Mouse (Mus musculus) heart, adult 18-20 months (tissue): ENCODE measurements around the gene Jag1. TPM values are rescaled to one million over a fixed set of nuclear protein-coding genes. Genes with fewer than 3 reads are reported as not detected.

Experiments used
- DNase-seq, 2 experiments: peaks; one replicate each; pipeline ENCODE4 v3.0.0; 2021 to 2022; ENCODE audit warnings: mixed read lengths in 1 of 2
- long read RNA-seq, 2 experiments: library from polyadenylated mRNA; stranded (forward); transcript quantifications; one replicate each; pipeline ENCODE4 v2.0.0; 2021
- total RNA-seq, 2 experiments: library from RNA; stranded (reverse); gene quantifications; 2 replicates each; pipeline ENCODE4 v1.2.3; 2021

Jag1 gene
- 1 to 10 TPM; 7.1 to 9.1 TPM for total RNA-seq
- long read RNA-seq, experiment 1, partial matches to known transcripts, result 0 of 2 reads
- long read RNA-seq, experiment 1, other reads (novel, unspliced or antisense), result 2 of 2 reads
- long read RNA-seq, experiment 2, partial matches to known transcripts, result 0 of 1 reads
- long read RNA-seq, experiment 2, other reads (novel, unspliced or antisense), result 1 of 1 reads

- peak; percentile 54 to 78 for DNase-seq
Measured at GRCm38 (mm10) chr2:137116025-137116674, at the start of gene Jag1. Gene Jag1, minus strand, starts transcription at chr2:137116644.

DNA sequence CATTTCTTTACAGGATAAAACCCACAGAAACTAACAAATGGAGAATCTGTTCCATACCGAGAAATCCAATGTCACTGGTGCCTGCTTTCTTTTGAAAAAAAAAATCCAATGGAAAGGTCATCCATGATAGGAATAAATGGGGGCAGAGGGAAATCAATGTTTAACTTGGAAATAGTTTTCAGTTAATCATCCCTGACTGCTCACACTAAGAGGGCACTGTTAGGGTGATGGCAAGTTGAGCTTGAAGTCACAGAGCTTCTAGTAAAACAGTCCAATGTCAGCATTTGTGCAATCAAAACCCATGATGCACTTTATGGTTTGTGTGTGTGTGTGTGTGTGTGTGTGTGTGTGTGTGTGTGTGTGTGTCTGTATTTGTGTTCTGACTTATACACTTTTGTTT lies 39.6 kb upstream of the Jag1 start:
- no peak for DNase-seq

DNA sequence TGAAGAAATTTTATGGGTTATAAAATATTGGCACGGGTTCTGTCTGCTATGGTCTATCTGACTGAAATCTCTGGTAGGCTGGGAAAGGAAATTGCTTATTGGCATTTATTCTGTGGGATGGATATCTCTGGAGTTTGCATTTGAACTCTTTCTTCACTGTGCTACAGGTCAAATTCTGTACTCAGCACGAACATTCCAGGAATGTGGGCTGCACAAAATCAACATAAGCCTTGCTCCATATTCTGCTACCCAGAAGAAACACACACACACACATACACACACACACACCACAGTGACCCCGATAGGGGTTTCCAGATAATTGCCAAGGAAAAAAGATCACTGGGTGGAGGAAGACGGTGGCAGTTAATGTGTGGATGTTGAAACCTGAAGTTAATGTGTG lies 37.4 kb upstream of the Jag1 start:
- no peak for DNase-seq

DNA sequence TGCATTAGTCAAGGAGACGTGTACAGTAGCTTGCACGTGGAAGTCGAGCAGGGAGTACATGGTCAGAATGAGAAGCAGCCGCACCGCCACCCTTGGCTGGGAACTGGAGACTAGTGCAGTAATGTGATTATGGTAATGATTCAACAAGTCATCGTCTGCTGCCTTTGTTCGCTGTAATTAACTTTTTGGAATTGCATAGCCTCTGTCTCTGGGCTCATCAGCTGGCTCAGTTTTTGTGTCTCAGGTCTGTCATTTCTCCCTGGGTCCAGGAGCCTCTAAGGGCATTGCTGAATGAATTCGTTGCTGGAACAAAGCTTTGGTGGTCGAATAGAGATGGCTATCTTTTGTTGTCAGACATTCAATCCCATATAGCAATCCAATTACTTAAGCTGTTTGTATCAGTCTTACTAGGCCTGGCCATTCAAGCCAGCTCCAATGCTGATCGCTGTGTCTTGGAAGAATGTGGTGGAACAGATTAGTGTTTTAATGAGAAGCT lies 36.8 kb upstream of the Jag1 start:
- no peak for DNase-seq

DNA sequence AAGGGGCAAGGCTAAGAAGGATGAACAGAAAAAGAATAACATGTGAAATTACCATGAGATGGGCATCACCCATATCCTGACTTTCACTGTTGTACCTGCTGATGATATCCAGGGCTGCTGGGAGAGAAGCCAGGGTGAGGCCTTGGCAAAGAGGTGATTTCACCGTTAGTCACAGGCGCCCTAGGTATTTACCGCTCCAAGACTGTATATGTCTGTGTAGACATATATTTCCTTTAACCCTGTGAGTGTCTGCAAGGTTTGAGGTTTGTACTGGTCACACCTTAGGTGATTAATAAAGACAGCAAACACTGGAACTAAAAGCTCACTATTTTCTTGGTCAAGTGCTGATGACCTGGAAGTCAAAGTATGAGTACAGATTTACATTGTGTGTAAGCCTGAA lies 34.5 kb upstream of the Jag1 start:
- DNase-seq, result no peak

DNA sequence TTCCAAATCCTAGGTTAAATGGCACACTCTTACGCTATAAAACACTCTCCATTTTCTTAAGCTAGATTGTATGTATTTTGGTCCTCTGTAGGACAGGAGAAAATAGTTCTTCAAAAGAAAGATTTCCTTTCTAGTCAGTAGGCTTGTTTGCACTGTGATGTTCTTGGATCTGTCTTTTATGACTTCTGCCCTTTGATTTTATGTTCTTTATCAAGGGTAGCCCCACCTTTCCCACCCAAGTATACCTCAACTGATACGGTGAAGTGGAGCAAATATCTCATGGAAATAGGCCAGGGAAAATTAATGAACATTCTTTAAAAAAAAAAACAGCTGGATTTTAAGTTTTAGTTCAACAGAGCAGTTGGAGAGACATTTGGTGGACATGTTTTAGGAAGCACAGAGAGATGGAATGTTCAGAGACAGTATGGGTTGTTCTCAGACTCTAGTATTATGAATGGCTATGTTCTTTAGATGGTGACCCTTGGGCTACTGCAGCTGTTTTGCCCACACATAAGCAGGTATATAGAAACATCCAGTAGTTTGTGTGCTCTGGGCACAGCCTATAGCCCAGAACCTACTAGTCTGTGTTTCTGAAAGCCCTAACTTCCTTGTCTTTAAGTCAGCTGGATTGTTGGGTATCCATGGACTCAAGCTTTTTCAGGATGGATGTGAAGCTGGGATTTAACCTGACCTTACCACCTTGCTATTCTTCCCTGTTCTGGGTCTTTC lies 30.7 kb upstream of the Jag1 start:
- no peak for DNase-seq

GRCm38 (mm10) chr2:137138063-137138462 lies 21.6 kb upstream of the Jag1 start:
- no peak for DNase-seq

DNA sequence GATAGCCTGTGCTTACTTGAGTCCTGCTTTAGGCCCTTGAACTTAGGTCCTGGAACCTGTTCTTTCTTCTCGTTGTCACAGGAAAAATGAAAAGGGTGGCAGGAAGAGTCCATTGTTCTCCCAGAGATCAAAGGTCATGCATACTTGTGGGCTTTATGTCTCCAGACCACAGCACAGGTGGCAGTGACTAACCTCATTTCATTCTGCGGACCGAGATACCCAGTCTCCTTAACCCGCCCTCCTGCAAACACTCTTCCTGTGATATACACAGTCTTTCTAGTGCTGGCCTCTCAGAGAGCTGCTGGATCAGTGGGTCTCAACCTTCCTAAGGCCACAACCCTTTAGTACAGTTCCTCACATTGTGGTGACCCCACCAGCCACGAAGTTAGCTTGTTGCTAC lies 17.6 kb upstream of the Jag1 start:
- DNase-seq, result no peak

DNA sequence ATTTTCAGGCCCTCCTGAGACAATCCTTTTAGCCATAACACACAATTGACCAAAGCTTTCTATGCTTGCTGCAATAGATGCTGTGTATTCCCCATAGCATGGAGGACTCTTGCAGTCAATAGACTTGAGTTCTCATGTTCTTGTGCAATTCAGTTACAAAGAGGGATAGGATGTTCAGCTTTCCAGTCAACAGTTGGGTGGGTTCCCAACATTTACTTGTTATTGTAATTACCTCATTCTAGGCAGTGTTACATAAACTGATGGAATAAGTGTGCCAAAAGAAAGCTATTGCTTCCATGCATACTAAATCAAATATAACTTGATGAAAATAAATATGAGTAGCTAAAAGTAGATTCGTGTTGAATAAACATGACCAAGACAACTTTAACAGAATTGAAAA lies 8.4 kb upstream of the Jag1 start:
- DNase-seq, result no peak

GRCm38 (mm10) chr2:137117321-137117690 lies 862 bp upstream of the Jag1 start:
- peak; percentile 90 to 91 for DNase-seq

- peak; percentile 95 for DNase-seq
Measured at GRCm38 (mm10) chr2:137116675-137117320, 354 bp upstream of the Jag1 start.

DNA sequence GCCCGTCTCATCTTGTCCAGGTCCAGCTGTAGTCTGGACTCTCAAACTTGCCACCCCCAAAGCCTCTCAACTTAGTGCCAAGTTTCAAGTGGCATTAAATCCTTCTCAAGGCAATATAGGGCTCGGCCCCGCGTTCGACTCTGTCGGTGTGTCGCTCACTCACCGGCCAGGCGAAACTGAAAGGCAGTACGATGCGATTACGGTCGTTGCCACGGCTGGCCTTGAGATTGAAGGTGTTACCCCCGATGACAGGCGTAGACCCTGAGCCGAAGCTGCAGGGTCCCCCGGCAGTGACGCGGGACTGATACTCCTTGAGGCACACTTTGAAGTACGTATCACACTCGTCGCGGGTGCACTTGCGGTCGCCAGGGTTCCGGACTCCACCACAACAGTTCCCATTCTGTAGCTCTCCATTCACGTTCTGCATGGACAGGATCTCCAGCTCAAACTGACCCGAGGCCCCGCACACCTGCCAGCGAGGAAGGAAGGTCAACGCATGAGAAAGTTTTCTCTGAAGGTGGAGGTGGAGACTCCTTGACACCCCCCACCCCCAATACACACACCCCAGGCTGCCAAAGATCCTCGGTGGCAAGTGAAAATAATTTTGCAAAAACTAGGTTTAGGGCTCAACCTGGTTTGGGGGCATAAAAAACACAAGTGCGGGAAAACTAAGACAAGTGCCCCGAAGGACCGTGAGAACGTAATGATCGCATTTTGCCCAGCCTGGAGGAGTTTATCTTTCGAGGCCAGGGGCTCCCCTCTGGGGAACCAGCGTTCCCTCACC lies 1.0 kb downstream of the Jag1 start:
- peak; percentile 46 to 76 for DNase-seq

GRCm38 (mm10) chr2:137114248-137115096 lies 2.0 kb downstream of the Jag1 start:
- DNase-seq, result peak; percentile 87 to 91

DNA sequence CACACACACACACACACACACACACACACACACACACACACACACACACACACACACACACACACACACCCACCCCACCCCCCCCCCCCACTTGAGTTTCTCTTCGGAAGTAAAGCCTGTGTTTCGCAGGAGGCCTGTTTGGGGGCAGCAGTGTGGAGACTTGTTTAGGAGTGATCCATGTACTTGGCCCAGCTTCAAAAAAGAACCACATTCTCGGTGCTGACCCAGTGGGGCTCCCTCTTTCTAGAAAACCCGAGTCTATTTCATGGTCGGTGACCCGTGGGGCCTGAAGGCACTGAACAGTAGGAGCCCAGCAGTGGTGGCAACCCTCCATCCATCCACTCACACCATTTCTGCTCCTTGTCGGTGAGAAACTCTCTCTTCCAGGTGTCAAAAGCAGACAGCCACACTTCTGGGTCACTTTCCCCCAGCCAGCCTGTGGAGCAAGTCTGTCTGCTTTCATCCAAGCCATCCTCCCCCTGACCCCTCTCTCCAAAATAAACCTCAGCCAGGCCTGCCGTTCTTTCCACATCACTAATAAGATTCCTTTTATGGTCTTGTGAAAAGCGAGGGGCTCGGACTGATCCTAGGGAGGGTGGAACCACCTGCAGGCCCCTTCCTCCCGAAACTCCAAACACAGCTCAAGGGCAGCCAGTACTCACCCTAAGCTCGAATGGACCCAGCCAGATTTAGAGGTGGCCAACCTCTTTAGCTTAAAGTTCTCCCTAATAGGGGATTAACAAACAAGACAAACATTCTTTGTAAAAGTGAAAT lies 3.0 kb downstream of the Jag1 start:
- DNase-seq, result peak; percentile 27 to 37

- no peak for DNase-seq
Measured at GRCm38 (mm10) chr2:137110214-137110898, 6.1 kb downstream of the Jag1 start.

DNA sequence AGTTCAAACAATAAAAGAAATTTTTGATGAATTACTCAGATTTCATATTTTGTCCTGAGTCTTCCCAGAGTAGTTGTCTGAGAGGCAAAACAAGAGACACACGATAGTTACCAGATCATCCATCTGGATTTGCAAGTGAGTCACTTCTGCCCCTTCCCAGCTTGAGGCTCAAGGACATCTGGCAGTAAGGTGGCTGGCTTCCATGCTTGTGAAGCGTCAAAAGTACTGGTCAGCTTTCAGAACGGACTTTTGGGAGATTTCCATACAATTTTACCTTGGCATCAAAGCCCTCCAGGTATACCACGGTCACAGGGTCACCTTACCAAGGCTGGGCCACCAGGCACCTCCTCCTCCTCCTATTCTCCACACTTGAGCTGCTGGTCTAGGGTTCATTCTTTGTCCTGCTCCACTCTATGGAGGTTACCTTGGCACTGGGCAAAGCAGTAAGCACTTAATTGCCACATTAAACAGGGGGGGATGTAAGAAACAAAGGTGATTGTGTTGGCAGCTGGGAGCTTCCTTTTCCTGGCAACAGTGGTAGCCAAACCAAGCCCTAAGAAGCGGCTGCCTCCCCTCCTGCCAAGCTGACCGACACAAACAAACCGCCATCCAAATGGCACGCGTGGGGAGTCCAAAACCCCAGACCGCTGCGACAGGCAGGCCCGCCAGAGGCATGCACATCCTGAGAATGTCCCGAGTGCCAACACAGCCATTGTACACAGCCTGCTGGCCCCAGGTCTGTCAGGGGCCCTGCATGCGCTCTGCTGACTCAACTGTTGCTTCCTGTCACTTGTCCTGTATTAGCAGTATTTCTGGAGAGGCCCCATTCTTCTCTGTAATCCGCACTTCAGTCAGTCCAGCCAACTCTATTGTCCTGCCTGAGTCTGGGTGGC lies 6.9 kb downstream of the Jag1 start:
- peak; percentile 53 to 58 for DNase-seq

GRCm38 (mm10) chr2:137107946-137108345 lies 8.5 kb downstream of the Jag1 start:
- peak in 1 of 2 experiments; percentile 4 for DNase-seq

GRCm38 (mm10) chr2:137107203-137107602 lies 9.2 kb downstream of the Jag1 start:
- no peak for DNase-seq

GRCm38 (mm10) chr2:137101074-137101473 lies 15.4 kb downstream of the Jag1 start:
- DNase-seq, result peak; percentile 70 to 82
